Mouse (Mus musculus) thymus, postnatal 36 days (tissue): ENCODE results near the gene Nsg2.
"Not testable (repeated sequence)": the region's sequence is repeated elsewhere in the genome, so short reads cannot be mapped to it uniquely, and the experiment has no call there.

Experiments
- DNase-seq, 2 experiments: peaks; one replicate each; pipeline ENCODE4 v3.0.0; 2022; ENCODE audit warnings: mixed read lengths in 2 of 2

Gene Nsg2

DNA sequence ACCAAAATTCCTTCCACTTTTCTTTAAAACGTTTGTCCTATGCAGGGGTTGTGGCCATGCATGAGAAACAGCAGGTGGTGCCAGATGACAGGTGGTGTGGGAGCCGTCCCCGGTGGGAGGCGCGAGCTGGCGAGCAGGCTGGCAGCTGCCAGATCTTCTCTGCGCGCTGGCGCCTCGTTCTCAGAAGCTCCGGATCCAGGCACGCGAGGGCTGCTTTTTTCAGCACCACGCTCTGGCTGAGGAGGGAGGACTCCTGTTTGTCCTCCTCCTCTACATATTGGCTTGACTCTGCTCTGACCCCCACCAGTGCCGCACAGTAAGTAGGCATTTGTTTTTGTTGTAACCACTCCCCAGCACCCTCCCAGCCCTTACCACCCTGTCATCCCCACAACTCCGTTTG lies at the start of gene Nsg2:
Nsg2 (plus strand) TSS at position 183 of the 400 bp plus-strand sequence.
- DNase-seq: peak; percentile 90 to 95

GRCm38 (mm10) chr11:31960071-31960470 lies 40.2 kb upstream of the Nsg2 start:
- DNase-seq: no peak

DNA sequence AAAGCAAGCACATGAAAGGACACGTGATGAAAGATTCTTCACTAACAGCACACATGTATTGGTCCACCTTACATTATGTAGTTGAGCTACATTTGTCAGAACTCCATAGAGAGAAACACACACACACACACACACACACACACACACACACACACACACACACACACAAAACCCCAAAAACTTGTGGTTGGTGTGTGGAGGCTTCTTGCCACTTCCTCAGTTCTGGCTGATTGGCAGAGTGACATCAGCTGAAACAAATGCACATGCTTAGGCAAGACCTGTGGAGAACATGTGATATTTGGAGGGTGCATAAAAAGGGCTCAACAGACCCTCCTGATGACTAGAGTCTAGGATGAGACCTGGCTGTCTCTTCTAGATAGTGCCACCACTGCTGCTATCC lies 36.3 kb upstream of the Nsg2 start:
- no peak for DNase-seq

DNA sequence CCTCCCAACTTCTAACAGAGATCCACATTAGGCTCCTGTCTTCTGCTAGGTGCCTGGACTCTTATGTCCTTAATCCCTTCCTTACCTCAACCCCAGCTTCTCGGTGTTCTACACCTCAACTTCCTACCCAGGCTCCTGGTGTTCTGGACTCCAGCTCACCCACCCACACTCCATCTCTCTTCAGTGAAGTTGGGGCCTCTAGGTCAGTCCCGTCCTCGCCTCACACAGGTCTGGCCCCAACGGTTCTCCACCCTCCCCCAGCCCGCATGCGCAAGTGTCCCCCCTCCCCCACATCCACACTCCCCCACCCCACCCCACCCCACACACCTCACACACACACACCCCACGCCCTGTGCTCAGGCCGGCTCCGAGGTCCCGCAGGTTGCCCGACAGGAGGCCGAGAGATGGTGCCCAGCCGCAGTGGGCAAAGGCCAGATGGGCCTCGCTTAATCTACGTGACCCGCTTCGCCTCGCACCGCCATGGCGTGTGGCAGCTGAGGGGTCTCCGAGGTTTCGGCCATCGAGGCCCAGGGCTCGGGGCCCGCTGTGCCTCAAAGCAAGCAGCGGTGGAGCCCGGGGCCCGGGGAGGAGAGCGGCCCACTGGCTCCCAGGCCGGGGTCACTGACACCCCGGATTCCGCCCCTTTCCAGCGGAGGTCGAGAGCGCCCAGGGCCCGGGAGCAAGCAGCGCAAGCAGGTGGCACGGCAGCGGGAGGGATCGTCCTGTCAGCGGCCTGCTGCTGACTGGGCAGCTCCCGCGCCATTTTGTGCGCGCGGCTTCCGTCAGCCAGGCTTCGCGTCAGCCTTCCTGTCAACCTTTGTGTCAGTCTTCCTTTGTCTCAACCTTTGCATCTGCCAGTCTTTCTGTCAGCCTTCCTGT lies 34.8 kb upstream of the Nsg2 start, which contains the start of gene 4930524B15Rik:
4930524B15Rik (plus strand) TSS at position 337 of the 879 bp plus-strand sequence.
- no peak for DNase-seq

DNA sequence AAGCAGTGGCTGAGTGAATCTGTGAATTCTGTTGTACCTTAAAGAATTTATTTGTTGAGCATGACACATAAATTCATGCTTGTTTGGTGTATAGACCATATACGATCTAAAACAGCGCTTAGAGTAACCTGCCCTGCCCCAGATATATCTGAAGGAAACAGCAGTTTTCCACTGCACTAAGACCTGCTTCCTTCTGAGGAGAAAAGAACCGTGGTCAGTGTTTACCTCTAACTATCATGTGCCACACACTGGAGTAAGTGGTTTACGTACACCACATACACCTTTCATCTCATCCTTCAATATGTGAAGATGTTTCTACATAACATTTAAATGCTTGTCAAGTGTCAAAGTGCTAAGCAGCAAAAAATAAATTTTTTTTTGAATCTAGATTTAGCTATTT lies 26.1 kb upstream of the Nsg2 start:
- no peak for DNase-seq

DNA sequence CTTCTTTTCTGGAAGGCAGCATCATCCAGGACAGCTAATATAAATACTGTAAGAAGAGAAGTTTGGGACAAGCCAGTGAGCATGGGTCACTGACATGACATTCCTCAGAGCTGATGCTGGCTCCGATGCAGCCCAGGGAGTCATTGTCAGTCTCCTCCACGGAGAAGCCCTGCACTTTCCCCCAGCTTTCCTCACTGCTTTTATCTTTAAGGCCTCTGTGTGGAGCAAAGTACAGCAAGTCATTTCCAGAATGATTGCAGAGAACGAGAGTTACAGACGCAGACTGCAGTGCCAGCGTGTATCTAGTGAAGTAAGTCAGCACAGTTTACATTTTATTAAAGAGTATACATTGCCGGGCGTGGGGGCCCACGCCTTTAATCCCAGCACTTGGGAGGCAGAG lies 25.4 kb upstream of the Nsg2 start:
- no peak for DNase-seq

DNA sequence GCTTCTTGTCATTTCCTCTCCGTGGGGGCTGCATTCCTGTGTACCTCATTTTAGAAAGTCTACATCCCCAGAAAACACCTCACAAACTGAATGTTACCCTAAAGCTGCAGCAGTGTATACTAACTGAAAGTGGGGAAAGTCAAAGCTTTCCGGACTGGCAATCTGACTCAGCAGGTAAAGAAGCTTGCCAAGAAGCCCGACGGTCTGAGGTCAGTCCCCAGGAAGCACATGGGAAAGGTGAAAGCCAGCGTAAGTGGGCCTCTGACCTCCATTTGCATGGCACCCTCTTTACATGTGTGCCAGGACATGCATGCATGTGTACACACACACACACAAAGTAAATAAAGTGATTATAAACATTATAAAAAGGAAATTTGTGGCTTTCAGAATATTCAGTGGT lies 24.6 kb upstream of the Nsg2 start:
- DNase-seq: no peak

- no peak for DNase-seq
These were observed 24.1 kb upstream of the Nsg2 start for GRCm38 (mm10) chr11:31976137-31976536.

GRCm38 (mm10) chr11:31980089-31980488 lies 20.2 kb upstream of the Nsg2 start:
- DNase-seq: not testable (repeated sequence)

- DNase-seq: no peak
These were observed 18.4 kb upstream of the Nsg2 start for GRCm38 (mm10) chr11:31981830-31982229.

DNA sequence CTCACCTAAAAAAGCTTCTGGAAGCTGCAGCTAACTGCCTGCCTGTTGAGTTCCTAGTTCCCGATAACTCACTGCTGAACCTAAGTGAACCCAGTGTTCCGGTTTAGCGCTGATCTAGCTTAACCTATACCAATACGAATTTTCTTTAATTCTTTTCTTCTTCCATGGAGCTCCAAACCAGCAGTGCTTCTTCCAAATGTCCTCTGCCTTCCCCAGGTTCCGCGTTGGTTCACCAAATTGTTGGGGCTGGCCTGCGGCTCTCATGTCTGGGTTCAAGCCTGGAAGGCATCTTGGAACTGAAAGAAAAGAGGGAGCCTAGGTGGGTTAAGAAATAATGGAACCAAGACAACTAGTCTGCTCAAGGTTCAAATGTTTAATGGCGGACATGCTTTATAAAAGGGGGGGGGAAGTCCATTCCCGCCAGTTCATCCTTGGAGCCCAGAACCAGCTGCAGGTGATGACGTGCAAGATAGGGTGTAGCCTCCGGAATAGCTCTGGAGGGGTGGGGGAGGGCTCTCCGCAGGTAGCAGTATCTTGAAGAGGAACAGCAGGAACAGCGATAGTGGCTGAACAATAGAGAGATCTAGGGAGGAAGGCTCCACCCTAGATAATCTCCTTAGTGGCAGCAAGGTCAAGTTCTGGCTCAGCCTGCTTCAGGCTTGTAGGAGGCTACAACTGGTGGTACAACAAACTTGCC lies 17.9 kb upstream of the Nsg2 start:
- DNase-seq: not testable (repeated sequence)

GRCm38 (mm10) chr11:31983249-31983648 lies 17.0 kb upstream of the Nsg2 start:
- DNase-seq: no peak

GRCm38 (mm10) chr11:31984786-31985185 lies 15.5 kb upstream of the Nsg2 start:
- DNase-seq: no peak

DNA sequence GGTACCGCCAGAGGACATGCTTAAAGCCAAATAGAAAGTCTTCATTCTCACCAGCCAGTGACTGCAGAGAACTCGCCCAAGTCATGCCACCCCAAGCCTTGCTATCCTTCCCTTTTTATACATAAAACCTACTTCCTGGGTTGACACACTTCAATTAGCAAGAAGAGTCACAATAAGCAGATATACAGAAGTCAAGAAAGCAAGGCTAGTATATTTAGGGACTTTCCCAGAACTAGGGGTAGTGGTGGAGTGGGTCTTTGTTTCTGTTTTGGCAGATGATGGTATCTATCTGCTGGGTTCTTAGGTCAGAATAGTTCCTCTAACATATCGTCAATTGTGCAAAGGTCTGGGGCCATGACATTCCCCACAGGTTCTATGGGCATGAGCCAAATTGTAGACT lies 7.7 kb upstream of the Nsg2 start:
- DNase-seq: no peak

GRCm38 (mm10) chr11:31999716-32000115 lies 547 bp upstream of the Nsg2 start:
- DNase-seq: peak; percentile 53 to 63

DNA sequence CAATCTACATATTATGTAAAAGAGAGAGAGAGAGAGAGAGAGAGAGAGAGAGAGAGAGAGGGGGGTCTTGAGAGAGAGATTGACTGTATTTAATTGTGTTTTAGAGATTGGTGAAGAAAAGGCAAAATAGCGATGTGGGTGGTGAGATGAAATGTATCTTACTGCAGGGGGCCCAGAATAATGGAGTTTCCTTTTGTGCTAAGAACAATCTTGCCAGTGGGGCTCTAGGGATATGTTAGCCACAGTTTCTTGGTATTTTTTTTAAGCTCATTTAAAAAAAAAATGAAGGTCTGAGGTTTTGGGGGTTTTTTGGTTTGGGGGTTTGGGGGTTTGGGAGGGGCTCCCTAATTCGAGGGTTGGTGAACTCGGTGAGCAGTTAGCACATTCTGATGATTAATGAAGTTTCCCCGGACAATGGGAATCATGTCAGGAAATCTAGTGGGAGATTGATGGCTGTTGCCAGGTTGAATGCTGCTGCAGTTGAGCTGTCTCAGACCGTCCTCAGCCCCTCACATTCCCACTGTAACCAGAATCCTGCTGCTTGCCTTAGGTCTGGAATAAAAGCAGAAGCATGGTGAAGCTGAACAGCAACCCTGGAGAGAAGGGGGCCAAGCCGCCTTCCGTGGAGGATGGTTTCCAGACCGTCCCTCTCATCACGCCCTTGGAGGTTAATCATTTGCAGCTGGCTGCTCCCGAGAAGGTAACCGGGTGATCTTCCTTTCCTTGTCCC lies 1.1 kb downstream of the Nsg2 start:
- DNase-seq: peak; percentile 42 to 43

DNA sequence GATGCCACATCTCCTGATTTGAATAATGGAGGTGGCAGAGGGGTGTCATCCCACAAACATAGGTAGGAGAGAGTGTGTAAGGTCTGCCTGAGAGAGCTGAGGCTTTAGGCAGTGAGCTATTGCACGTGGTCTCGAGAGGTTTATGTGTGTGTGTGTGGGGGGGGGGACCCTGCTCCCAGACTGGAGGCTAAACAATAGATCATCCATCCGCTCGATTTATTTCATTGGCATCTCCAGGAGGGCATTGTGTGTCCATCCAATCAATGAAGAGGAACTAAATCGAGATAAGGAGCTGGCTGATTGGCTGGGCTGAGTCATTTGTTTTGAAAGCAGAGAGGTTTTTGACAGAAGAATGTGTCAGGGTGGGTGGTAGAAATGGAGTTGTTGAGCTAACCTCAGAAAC lies 2.4 kb downstream of the Nsg2 start:
- DNase-seq: no peak

DNA sequence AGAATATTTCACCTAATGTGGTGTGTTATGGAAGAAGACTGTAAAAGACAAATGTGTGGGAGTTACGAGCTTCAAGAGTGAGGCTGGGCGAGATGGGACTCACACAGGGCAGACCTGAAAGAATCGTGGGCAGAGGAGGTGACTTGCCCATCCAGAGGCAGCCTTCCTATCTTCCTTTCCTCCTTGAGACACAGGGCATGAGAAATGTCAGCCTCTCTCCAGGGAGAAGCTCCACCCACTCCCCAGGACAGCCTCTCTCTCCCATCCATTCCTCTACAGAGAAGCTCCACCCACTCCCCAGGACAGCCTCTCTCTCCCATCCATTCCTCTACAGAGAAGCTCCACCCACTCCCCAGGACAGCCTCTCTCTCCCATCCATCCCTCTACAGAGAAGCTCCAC lies 7.8 kb downstream of the Nsg2 start:
- not testable (repeated sequence) for DNase-seq

DNA sequence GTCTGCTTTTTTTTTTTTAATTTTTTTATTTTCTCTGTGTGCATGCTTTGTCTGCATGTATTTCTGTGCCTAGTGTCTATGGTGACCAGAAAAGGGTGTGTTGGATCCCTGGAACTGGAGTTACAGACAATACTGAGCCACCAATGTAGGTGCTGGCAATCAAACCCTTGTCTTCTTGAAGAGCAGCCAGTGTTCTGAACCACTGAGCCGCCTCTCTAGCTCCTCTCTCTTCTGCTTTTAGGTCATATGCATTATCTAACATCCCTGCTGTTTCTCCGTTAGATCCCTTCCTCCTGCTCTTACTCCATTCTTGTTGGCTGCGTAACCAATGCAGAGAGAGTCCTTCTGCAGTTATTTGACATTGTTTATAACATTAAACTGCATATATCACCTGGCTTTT lies 8.6 kb downstream of the Nsg2 start:
- DNase-seq: no peak

GRCm38 (mm10) chr11:32009961-32010662 lies 9.8 kb downstream of the Nsg2 start:
- DNase-seq: peak in 1 of 2 experiments; percentile 84

- peak in 1 of 2 experiments; percentile 76 for DNase-seq
These were observed 10.4 kb downstream of the Nsg2 start for GRCm38 (mm10) chr11:32010663-32010970.

DNA sequence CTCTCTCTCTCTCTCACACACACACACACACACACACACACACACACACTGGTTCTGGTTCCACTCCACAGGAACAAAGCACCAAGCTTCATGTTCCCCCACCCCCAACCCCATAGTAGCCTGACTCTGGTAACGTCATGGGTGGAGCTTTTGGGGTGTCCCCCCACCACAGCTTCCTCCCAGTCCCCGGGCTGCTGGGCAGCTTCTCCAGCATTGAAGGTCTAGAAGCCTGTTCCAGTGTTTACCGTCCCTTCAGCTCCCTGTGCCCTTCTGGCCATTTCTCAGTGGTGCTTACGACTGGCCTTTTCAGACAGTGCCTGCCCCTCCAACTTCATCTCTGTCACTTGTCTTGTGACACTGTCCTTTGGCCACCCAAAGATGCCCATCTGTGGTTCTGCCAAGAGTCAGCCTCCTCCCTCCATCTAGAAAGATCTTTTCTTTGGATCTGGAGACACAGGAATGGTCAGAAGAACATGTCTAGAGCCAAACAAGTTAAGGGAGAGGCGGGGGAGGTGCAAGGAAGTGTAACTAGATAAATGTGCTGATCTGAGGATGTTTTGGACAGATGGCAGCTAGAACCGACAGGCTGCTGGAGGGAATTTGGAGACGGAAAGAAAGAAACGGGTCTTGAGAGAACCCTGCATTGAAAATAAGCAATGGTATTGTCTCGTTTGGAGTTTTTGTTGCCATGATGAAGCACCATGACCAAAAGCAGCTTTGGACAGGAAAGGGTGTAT lies 11.8 kb downstream of the Nsg2 start:
- DNase-seq: peak; percentile 49 to 67
